Mouse (Mus musculus) left cerebral cortex, adult 6 months (tissue): ENCODE measurements around the gene Mat2a. TPM values are rescaled to one million over a fixed set of nuclear protein-coding genes. Genes with fewer than 3 reads are reported as not detected.

Experiments used
- long read RNA-seq, 2 experiments: library from polyadenylated mRNA; unstranded; transcript quantifications; one replicate each; pipeline ENCODE4 v2.0.0; 2019 to 2020
- polyA plus RNA-seq: library from polyadenylated mRNA; unstranded; fragments of <200 nt; fragmentation: Nextera tagmentation; gene quantifications from 2 replicates; pipeline ENCODE4 v1.2.3, GENCODE M21; 2021

Gene Mat2a
- 106 and 136 TPM in 2 replicates for polyA plus RNA-seq
- long read RNA-seq, experiment 1, transcript Mat2a-201 (9 exons, 2,804 nt) = major isoform, 1,212 of 1,894 reads
- long read RNA-seq, experiment 1, transcript Mat2a-202 (8 exons, 3,387 nt) = minor isoform, 572 of 1,894 reads
- long read RNA-seq, experiment 1, transcript Mat2a-207 (1 exons, 755 nt) = minor isoform, 11 of 1,894 reads
- long read RNA-seq, experiment 1, partial matches to known transcripts = 56 of 1,894 reads
- long read RNA-seq, experiment 1, other reads (novel, unspliced or antisense) = 41 of 1,894 reads
- long read RNA-seq, experiment 2, transcript Mat2a-201 (9 exons, 2,804 nt) = major isoform, 132 of 187 reads
- long read RNA-seq, experiment 2, transcript Mat2a-202 (8 exons, 3,387 nt) = minor isoform, 9 of 187 reads
- long read RNA-seq, experiment 2, partial matches to known transcripts = 10 of 187 reads
- long read RNA-seq, experiment 2, other reads (novel, unspliced or antisense) = 35 of 187 reads

DNA sequence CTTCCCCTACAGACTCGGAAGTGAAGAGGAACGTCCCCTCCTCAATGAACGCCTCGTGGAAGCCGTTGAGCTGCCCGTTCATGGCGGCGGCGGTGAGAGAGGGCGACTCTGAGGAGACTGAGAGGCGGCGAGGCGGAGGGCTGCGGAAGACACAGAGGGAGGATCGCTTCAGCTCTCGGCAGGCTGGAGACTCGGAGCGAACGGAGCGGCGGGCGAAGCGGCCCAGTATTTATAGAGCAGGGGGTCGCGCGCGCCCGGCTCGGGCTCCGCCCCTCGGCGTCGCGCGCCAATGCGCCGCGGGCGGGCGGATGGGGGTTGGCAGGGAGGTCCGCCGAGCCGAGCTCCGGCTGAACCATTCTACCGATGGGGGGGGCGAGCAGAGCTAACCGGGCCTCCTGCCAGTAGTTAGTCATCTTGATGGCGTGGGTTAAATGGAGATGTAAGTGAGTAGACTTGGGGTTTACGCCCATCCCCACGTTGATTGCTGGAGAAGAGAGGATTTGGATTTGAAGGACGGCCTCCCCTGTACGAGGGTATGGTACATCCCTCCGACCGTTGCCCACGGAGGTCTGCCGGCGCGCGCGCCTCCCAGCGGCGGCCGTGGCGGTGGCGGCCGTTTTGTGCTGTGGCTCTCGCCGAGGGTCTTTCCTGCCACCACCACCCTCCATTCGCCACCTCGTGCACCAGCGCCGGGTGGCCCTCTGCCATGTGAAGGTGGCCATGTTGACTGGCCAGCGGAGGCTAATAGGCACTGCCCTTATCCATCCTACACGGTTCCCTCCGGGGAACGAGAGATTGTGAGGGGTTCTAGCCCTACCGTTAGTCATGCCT is at the start of gene Mat2a:
Mat2a (minus strand) TSS at position 204 of the 831 bp plus-strand sequence.

DNA sequence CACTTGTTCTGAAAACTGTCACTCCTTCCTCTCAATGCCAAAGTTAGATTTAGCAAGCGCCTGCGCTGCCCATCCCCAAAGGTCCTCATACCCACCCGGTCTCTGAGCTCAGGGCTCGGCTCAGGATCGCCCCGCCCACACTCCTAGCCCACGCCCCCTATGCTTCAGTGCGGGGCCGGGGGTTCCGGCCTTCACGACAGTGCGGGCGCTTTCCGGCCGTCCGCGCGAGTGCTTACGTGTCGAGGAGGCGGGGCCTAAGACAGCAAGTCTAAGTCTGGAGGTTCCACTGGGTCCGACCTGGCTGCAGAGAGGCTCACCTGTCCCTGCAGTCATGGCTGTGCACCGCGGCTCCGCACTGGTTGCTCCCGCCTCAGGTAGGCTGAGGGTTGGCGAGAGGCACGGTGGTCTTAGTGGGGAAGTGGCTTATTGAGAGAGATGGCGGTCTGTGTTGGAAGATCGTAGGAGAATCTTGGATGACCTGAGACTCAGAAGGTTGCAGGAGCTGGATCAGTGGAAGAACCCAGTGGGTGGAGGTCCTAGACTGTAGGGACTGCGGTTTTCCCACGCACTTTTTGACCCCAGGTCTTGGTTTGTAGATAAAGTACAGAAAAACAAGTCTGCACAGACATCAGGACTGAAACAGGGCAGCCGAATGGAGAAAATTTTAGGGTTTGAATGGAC is 25.1 kb downstream of the Mat2a start, which contains the start of gene Ggcx:
Ggcx (plus strand) TSS at position 233 of the 681 bp plus-strand sequence.

DNA sequence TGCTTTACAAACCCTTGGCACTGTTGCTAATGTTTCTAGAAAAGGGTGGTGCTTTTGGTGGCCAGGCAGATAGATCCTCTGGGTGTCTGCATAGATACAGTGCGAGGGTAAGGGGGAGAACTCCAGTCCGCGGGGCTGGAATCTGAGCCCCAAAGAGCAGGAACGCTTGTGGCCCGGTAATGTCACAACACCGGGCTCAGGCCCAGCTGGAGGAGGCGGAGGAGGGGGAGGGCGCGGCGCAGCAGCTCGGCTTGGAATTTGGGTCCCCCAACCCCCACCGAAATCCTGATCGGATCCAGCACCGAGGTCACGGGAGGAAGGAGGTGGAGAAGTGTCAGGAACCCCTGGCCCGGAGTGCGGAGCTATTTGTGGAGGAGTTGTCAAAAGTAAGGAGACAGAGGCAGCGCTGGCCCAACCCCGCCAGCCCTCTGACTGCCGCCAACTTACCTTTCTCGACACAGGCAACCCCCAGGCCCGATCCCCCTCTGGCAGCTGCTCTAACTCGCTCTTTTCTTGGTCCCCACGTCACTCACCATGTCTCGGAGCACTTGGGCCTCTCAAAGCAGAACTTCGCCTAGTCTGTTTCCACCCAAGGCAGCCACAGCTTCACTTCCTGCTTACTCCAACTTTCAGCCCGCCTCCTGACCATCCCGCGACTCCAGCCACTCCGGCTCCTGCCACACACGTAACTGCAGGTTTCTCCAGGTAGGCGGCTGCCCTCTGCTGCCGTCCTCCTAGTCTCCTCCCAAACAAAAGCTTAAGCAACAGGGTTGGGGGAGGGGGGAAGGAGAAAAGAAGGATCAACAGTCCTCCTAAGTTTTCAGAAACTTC is 49.2 kb downstream of the Mat2a start, which contains the start of gene Vamp8:
Vamp8 (minus strand) TSS at position 763 of the 831 bp plus-strand sequence.

Other genes with a start within 250 kb of the Mat2a start
- gene Atoh8, start 204.0 kb downstream of the Mat2a start, polyA plus RNA-seq = 0.63 and 1.0 TPM in 2 replicates
- not detected in 2 replicates for gene Sftpb, start 134.9 kb downstream of the Mat2a start, polyA plus RNA-seq
- 27.1 and 33.1 TPM in 2 replicates for gene Usp39, start 94.4 kb downstream of the Mat2a start, polyA plus RNA-seq
- gene 0610030E20Rik, start 92.2 kb downstream of the Mat2a start, polyA plus RNA-seq = 9.2 and 11.7 TPM in 2 replicates
- 1.8 and 3.7 TPM in 2 replicates for gene Tmem150a, start 84.1 kb downstream of the Mat2a start, polyA plus RNA-seq
- gene Rnf181, start 72.6 kb downstream of the Mat2a start, polyA plus RNA-seq = 123 and 127 TPM in 2 replicates
- gene Vamp5, start 59.1 kb downstream of the Mat2a start, polyA plus RNA-seq = 18.9 and 19.9 TPM in 2 replicates
- gene Vamp8, start 48.9 kb downstream of the Mat2a start, polyA plus RNA-seq = 42.8 and 51.0 TPM in 2 replicates
- gene Ggcx, start 25.2 kb downstream of the Mat2a start, polyA plus RNA-seq = 6.0 and 6.1 TPM in 2 replicates
- gene Sh2d6, start 82.1 kb upstream of the Mat2a start, polyA plus RNA-seq = 0.49 and 0.53 TPM in 2 replicates
- gene Capg, start 104.8 kb upstream of the Mat2a start, polyA plus RNA-seq = 4.4 and 5.6 TPM in 2 replicates
- 16.2 and 17.2 TPM in 2 replicates for gene Elmod3, start 158.9 kb upstream of the Mat2a start, polyA plus RNA-seq
- gene Retsat, start 158.9 kb upstream of the Mat2a start, polyA plus RNA-seq = 13.3 and 14.4 TPM in 2 replicates
- gene Tgoln1, start 177.4 kb upstream of the Mat2a start, polyA plus RNA-seq = 20.6 and 31.1 TPM in 2 replicates